In the genomic region with DNA sequence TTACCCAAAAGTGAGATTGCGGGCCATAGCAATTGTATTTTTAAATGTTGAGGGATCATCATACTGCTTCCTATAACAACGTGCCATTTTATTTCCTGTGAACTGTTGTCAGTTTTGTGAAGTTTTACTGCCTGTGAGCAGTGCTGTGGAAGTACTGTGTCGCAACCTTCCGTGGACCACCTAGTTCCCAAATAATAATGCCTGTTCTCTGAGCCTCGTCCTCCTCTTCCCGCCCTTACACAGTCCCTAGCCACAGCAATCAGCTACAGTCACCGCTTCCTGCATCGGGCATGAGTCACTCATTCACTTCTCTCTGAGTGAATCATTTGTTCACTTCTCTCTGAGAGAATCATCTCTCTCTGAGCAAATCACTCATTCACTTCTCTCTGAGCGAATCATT, we compare ENCODE assay signal across 12 mouse cellular contexts.
"Had no signal": no experiment of that assay in that cellular context is flagged by ENCODE, and none has a peak within 500 bp of the region (broad histone marks: within the 10 kb centered on the region; RNA-seq: fewer than 3 reads in every experiment).

No protein-coding gene starts in this region.

- ATAC-seq: liver, embryonic 12.5 days; midbrain, embryonic 13.5 days; midbrain, embryonic 16.5 days had no signal

- DNase-seq: kidney, adult 9 months; kidney, postnatal 14 days; kidney, postnatal 4 days; liver; lung, adult 18-20 months; lung, postnatal 10 days; lung, postnatal 36 days; thymus, adult 18-20 months; thymus, postnatal 36 days had no signal
